Mouse (Mus musculus): ENCODE results near the gene Lrmda. TPM values are rescaled to one million over a fixed set of nuclear protein-coding genes. Genes with fewer than 3 reads are reported as not detected.

Lrmda gene
- polyA plus RNA-seq, 1 experiment from 2014 or later: not detected

- Histone ChIP-seq H3K9me3 (ENCODE audit: control insufficient read depth, low read length) (no peaks in the 10 kb centered on the region), H3K4me2 (ENCODE audit: low read length) (peak overlapping the region; percentile 26), H3K36me3 (ENCODE audit: control insufficient read depth, insufficient read depth, low read length) (no peaks in the 10 kb centered on the region), H3K4me1 (ENCODE audit: control insufficient read depth, insufficient read depth, low read length) (peaks cover 10% of the 10 kb centered on the region; the same call in 1 of the 2 replicates), H3K4me3 (replicated peaks; ENCODE audit: low read depth, low read length) (no peak overlapping the region), H3K9ac (replicated peaks; ENCODE audit: low read length) (peak overlapping the region; percentile 36; the same call in 1 of the 2 replicates), H3K27ac (replicated peaks; ENCODE audit: low read depth, low read length) (0 out of 2 replicates have a peak overlapping the region, but pooled peaks have one; percentile 54), H3K27me3 (ENCODE audit: control insufficient read depth, insufficient read depth, low read length) (no peaks in the 10 kb centered on the region)
- 22% methylated on average over 10 of the region's 10 CpGs for WGBS
- ATAC-seq (ENCODE audit: low FRiP score, low TSS enrichment) (no peak; the same call in 1 of the 2 replicates), DNase-seq (peak; percentile 55)
These were observed 240.0 kb downstream of the Lrmda start for GRCm38 (mm10) chr14:22259376-22260032.

- Histone ChIP-seq H3K9ac (replicated peaks; ENCODE audit: low read length) (no peak overlapping the region), H3K9me3 (ENCODE audit: control insufficient read depth, low read length) (no peaks in the 10 kb centered on the region), H3K4me3 (replicated peaks; ENCODE audit: low read depth, low read length) (no peak overlapping the region), H3K27ac (replicated peaks; ENCODE audit: low read depth, low read length) (0 out of 2 replicates have a peak overlapping the region, but pooled peaks have one; percentile 54), H3K4me2 (ENCODE audit: low read length) (no peak overlapping the region), H3K27me3 (ENCODE audit: control insufficient read depth, insufficient read depth, low read length) (no peaks in the 10 kb centered on the region), H3K36me3 (ENCODE audit: control insufficient read depth, insufficient read depth, low read length) (no peaks in the 10 kb centered on the region), H3K4me1 (ENCODE audit: control insufficient read depth, insufficient read depth, low read length) (peaks cover 10% of the 10 kb centered on the region; the same call in 1 of the 2 replicates)
- 59% methylated on average over 5 of the region's 5 CpGs for WGBS
- ATAC-seq (ENCODE audit: low FRiP score, low TSS enrichment) (no peak), DNase-seq (peak; percentile 27)
These were observed 240.5 kb downstream of the Lrmda start for GRCm38 (mm10) chr14:22260033-22260419.

GRCm38 (mm10) chr14:22265229-22265905 lies 245.9 kb downstream of the Lrmda start:
- WGBS: 92% methylated on average over 4 of the region's 4 CpGs
- ATAC-seq (ENCODE audit: low FRiP score, low TSS enrichment) (no peak), DNase-seq (no peak)
- Histone ChIP-seq H3K27me3 (ENCODE audit: control insufficient read depth, insufficient read depth, low read length) (no peaks in the 10 kb centered on the region), H3K36me3 (ENCODE audit: control insufficient read depth, insufficient read depth, low read length) (no peaks in the 10 kb centered on the region), H3K9ac (replicated peaks; ENCODE audit: low read length) (no peak overlapping the region), H3K9me3 (ENCODE audit: control insufficient read depth, low read length) (no peaks in the 10 kb centered on the region), H3K4me1 (ENCODE audit: control insufficient read depth, insufficient read depth, low read length) (no peaks in the 10 kb centered on the region), H3K27ac (replicated peaks; ENCODE audit: low read depth, low read length) (no peak overlapping the region), H3K4me3 (replicated peaks; ENCODE audit: low read depth, low read length) (no peak overlapping the region), H3K4me2 (ENCODE audit: low read length) (no peak overlapping the region)

- 91% methylated on average over 9 of the region's 9 CpGs for WGBS
- Histone ChIP-seq H3K9me3 (ENCODE audit: control insufficient read depth, low read length) (no peaks in the 10 kb centered on the region), H3K27ac (replicated peaks; ENCODE audit: low read depth, low read length) (no peak overlapping the region), H3K4me3 (replicated peaks; ENCODE audit: low read depth, low read length) (no peak overlapping the region), H3K36me3 (ENCODE audit: control insufficient read depth, insufficient read depth, low read length) (no peaks in the 10 kb centered on the region), H3K4me2 (ENCODE audit: low read length) (no peak overlapping the region), H3K4me1 (ENCODE audit: control insufficient read depth, insufficient read depth, low read length) (no peaks in the 10 kb centered on the region), H3K9ac (replicated peaks; ENCODE audit: low read length) (no peak overlapping the region), H3K27me3 (ENCODE audit: control insufficient read depth, insufficient read depth, low read length) (no peaks in the 10 kb centered on the region)
- ATAC-seq (ENCODE audit: low FRiP score, low TSS enrichment): no peak
- DNase-seq: no peak
These were observed 250.3 kb downstream of the Lrmda start for GRCm38 (mm10) chr14:22269812-22270211.

- no peak for ATAC-seq (ENCODE audit: low FRiP score, low TSS enrichment)
- DNase-seq: no peak
- Histone ChIP-seq H3K36me3 (ENCODE audit: control insufficient read depth, insufficient read depth, low read length) (no peaks in the 10 kb centered on the region), H3K27me3 (ENCODE audit: control insufficient read depth, insufficient read depth, low read length) (no peaks in the 10 kb centered on the region), H3K4me3 (replicated peaks; ENCODE audit: low read depth, low read length) (no peak overlapping the region), H3K4me1 (ENCODE audit: control insufficient read depth, insufficient read depth, low read length) (no peaks in the 10 kb centered on the region), H3K9ac (replicated peaks; ENCODE audit: low read length) (no peak overlapping the region), H3K4me2 (ENCODE audit: low read length) (no peak overlapping the region), H3K27ac (replicated peaks; ENCODE audit: low read depth, low read length) (no peak overlapping the region), H3K9me3 (ENCODE audit: control insufficient read depth, low read length) (no peaks in the 10 kb centered on the region)
- WGBS: 96% methylated on average over 5 of the region's 5 CpGs
These were observed 258.5 kb downstream of the Lrmda start for GRCm38 (mm10) chr14:22278053-22278452.

- H3K27ac ChIP-seq (replicated peaks; ENCODE audit: low read depth, low read length): no peak overlapping the region
- no peak for DNase-seq
- H3K9ac ChIP-seq (replicated peaks; ENCODE audit: low read length): no peak overlapping the region
- no peaks in the 10 kb centered on the region for H3K9me3 ChIP-seq (ENCODE audit: control insufficient read depth, low read length)
- no peaks in the 10 kb centered on the region for H3K4me1 ChIP-seq (ENCODE audit: control insufficient read depth, insufficient read depth, low read length)
- ATAC-seq (ENCODE audit: low FRiP score, low TSS enrichment): no peak
- no peaks in the 10 kb centered on the region for H3K36me3 ChIP-seq (ENCODE audit: control insufficient read depth, insufficient read depth, low read length)
- H3K4me3 ChIP-seq (replicated peaks; ENCODE audit: low read depth, low read length): no peak overlapping the region
- no peak overlapping the region for H3K4me2 ChIP-seq (ENCODE audit: low read length)
- H3K27me3 ChIP-seq (ENCODE audit: control insufficient read depth, insufficient read depth, low read length): no peaks in the 10 kb centered on the region
- WGBS: 92% methylated on average over 4 of the region's 4 CpGs
These were observed 260.1 kb downstream of the Lrmda start for GRCm38 (mm10) chr14:22279591-22279990.

- H3K9me3 ChIP-seq (ENCODE audit: control insufficient read depth, low read length): no peaks in the 10 kb centered on the region
- H3K4me2 ChIP-seq (ENCODE audit: low read length): no peak overlapping the region
- no peak overlapping the region for H3K4me3 ChIP-seq (replicated peaks; ENCODE audit: low read depth, low read length)
- H3K9ac ChIP-seq (replicated peaks; ENCODE audit: low read length): no peak overlapping the region
- no peak for DNase-seq
- no peak overlapping the region for H3K27ac ChIP-seq (replicated peaks; ENCODE audit: low read depth, low read length)
- no peaks in the 10 kb centered on the region; the same call in 1 of the 2 replicates for H3K4me1 ChIP-seq (ENCODE audit: control insufficient read depth, insufficient read depth, low read length)
- no peak for ATAC-seq (ENCODE audit: low FRiP score, low TSS enrichment)
- H3K27me3 ChIP-seq (ENCODE audit: control insufficient read depth, insufficient read depth, low read length): no peaks in the 10 kb centered on the region
- 76% methylated on average over 7 of the region's 7 CpGs for WGBS
- no peaks in the 10 kb centered on the region for H3K36me3 ChIP-seq (ENCODE audit: control insufficient read depth, insufficient read depth, low read length)
These were observed 262.1 kb downstream of the Lrmda start for GRCm38 (mm10) chr14:22281630-22282029.

GRCm38 (mm10) chr14:22282847-22283246 lies 263.3 kb downstream of the Lrmda start:
- Histone ChIP-seq H3K36me3 (ENCODE audit: control insufficient read depth, insufficient read depth, low read length) (no peaks in the 10 kb centered on the region), H3K4me1 (ENCODE audit: control insufficient read depth, insufficient read depth, low read length) (no peaks in the 10 kb centered on the region; the same call in 1 of the 2 replicates), H3K27ac (replicated peaks; ENCODE audit: low read depth, low read length) (no peak overlapping the region), H3K9me3 (ENCODE audit: control insufficient read depth, low read length) (no peaks in the 10 kb centered on the region), H3K4me3 (replicated peaks; ENCODE audit: low read depth, low read length) (no peak overlapping the region), H3K27me3 (ENCODE audit: control insufficient read depth, insufficient read depth, low read length) (no peaks in the 10 kb centered on the region), H3K4me2 (ENCODE audit: low read length) (no peak overlapping the region), H3K9ac (replicated peaks; ENCODE audit: low read length) (no peak overlapping the region)
- DNase-seq (peak; percentile 29), ATAC-seq (ENCODE audit: low FRiP score, low TSS enrichment) (no peak)
- 22% methylated on average over 6 of the region's 6 CpGs for WGBS

- DNase-seq: no peak
- no peak overlapping the region for H3K9ac ChIP-seq (replicated peaks; ENCODE audit: low read length)
- no peaks in the 10 kb centered on the region; the same call in 1 of the 2 replicates for H3K4me1 ChIP-seq (ENCODE audit: control insufficient read depth, insufficient read depth, low read length)
- H3K4me2 ChIP-seq (ENCODE audit: low read length): no peak overlapping the region
- no peaks in the 10 kb centered on the region for H3K9me3 ChIP-seq (ENCODE audit: control insufficient read depth, low read length)
- 73% methylated on average over 2 of the region's 2 CpGs for WGBS
- no peak for ATAC-seq (ENCODE audit: low FRiP score, low TSS enrichment)
- H3K36me3 ChIP-seq (ENCODE audit: control insufficient read depth, insufficient read depth, low read length): no peaks in the 10 kb centered on the region
- no peak overlapping the region for H3K4me3 ChIP-seq (replicated peaks; ENCODE audit: low read depth, low read length)
- H3K27me3 ChIP-seq (ENCODE audit: control insufficient read depth, insufficient read depth, low read length): no peaks in the 10 kb centered on the region
- H3K27ac ChIP-seq (replicated peaks; ENCODE audit: low read depth, low read length): no peak overlapping the region
These were observed 264.2 kb downstream of the Lrmda start for GRCm38 (mm10) chr14:22283722-22284121.

All from midbrain, embryonic 14.5 days (tissue).